Mouse (Mus musculus) small intestine, adult 2 months (tissue): ENCODE measurements at regions not wholly inside any gene's neighbourhood (a gene's known extent, or its start where the extent isn't known, plus 50 kb on each side); places are given as distances from the start of the nearest gene placed in this dataset.

Experiments used
- CTCF ChIP-seq: fragments of 200-500 bp; IDR thresholded peaks from 2 replicates; pipeline ENCODE4 v1.5.1; 2012; ENCODE audit warnings: low read depth, mild to moderate bottlenecking, control low read depth, inconsistent platforms, low read length, moderate library complexity, mixed read lengths; ENCODE audit not compliant: insufficient replicate concordance, insufficient read length; ENCODE audit errors: extremely low read depth
- POLR2A ChIP-seq: fragments of 200-500 bp; IDR thresholded peaks from 2 replicates; pipeline ENCODE4 v1.6.1; 2012; ENCODE audit warnings: low read depth, mild to moderate bottlenecking, control low read depth, inconsistent platforms, low read length, moderate library complexity

DNA sequence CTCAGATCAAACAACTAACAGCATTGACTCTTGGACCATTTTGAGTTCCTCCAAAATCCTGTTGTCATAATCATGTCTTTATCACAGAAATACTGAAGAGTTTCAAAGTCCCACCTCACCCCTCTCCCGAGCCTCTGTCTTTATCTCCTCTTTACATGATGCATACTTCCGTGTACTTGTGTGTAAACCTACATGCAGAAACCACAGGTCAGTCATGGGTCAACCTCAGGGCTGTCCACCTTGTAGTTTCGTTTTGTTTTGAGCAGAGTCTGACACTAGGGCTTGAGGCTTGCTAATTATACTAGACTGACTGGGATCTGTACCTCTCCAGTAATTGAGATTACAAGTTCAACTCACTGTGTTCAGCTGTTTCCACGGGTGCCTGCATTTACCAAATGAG, 348.4 kb upstream of the Acvr2a start:
- no peak for TF ChIP-seq CTCF
- TF ChIP-seq POLR2A = no peak
